Mouse (Mus musculus) intestine, embryonic 16.5 days (tissue): ENCODE measurements around the gene Sbk3. TPM values are rescaled to one million over a fixed set of nuclear protein-coding genes. Genes with fewer than 3 reads are reported as not detected.

ENCODE experiments used
- ATAC-seq: fragments of 200-750 bp; cut with Nextera tagmentation; 2 replicates; pipeline ENCODE4 v1.8.0; 2017; ENCODE audit warnings: moderate TSS enrichment, moderate library complexity
- H3K27ac ChIP-seq: fragments of 300-500 bp; sonication (generic); 2 replicates; pipeline ENCODE4 v1.5.1; 2014; ENCODE audit warnings: mild to moderate bottlenecking, low read length
- H3K27me3 ChIP-seq: fragments of 300-500 bp; sonication (generic); replicated peaks from 2 replicates; pipeline ENCODE4 v1.6.1; 2014; ENCODE audit warnings: low read length, control low read depth, mixed read lengths; ENCODE audit not compliant: control insufficient read depth, insufficient read depth
- H3K36me3 ChIP-seq: fragments of 300-500 bp; sonication (generic); 2 replicates; pipeline ENCODE4 v1.6.1; 2014; ENCODE audit warnings: low read length, control low read depth; ENCODE audit not compliant: control insufficient read depth, insufficient read depth
- H3K4me1 ChIP-seq: fragments of 300-500 bp; sonication (generic); 2 replicates; pipeline ENCODE4 v1.6.1; 2014; ENCODE audit warnings: low read length, control low read depth, mixed read lengths; ENCODE audit not compliant: control insufficient read depth, insufficient read depth
- H3K4me2 ChIP-seq: fragments of 300-500 bp; sonication (generic); 2 replicates; pipeline ENCODE4 v1.6.1; 2014; ENCODE audit warnings: low read depth, low read length, control low read depth
- H3K4me3 ChIP-seq: fragments of 300-500 bp; sonication (generic); 2 replicates; pipeline ENCODE4 v1.5.1; 2014; ENCODE audit warnings: mild to moderate bottlenecking, low read length
- H3K9ac ChIP-seq: fragments of 300-500 bp; sonication (generic); 2 replicates; pipeline ENCODE4 v1.6.1; 2014; ENCODE audit warnings: low read depth, low read length
- H3K9me3 ChIP-seq: fragments of 300-500 bp; sonication (generic); 2 replicates; pipeline ENCODE4 v1.6.1; 2016; ENCODE audit warnings: low read length, control low read depth; ENCODE audit not compliant: control insufficient read depth
- WGBS: fragments of 180-500 bp; shearing (Covaris S2); extraction: QIAGEN DNeasy Blood & Tissue Kit; methylation state at CpG from one replicate; pipeline ENCODE4 v1.1.7; 2014; 5-methylcytosine and 5-hydroxymethylcytosine counted together
- polyA plus RNA-seq: library from polyadenylated mRNA; unstranded; fragments of >200 nt; fragmentation: Nextera tagmentation; extraction: Ambion mirVana; gene quantifications from 2 replicates; pipeline ENCODE4 v1.2.1, GENCODE M21; 2015

The Sbk3 gene
- polyA plus RNA-seq, 1 experiment from 2014 or later: not detected

DNA sequence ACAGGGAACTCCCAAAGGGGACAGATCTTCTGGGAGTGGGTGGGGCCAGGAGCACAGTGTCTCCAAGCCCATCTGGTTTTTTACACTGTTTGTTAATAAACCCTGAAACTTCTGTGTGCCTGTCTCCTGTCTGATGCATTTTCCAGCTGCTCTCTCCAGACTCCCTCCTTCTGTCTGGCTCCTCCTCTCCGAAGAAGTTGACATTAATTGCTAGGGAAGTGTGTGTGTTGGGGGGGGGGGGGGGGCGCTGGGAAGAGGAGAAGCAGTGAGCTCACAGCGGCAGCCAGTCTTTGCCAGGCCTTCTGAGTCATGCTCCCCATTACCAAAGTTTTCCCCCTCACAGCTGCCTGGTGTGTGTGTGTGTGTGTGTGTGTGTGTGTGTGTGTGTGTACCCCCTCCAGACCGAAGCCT lies 46.1 kb downstream of the Sbk3 start:
- no peaks in the 10 kb centered on the region for H3K9me3 ChIP-seq
- H3K4me3 ChIP-seq: no peak overlapping the region
- 4% methylated on average over 4 of the region's 4 CpGs for WGBS
- peak; percentile 30 for ATAC-seq
- H3K4me2 ChIP-seq: 0 out of 2 replicates have a peak overlapping the region, but pooled peaks have one; percentile 56
- peak overlapping the region; percentile 91 for H3K27ac ChIP-seq
- H3K27me3 ChIP-seq: no peaks in the 10 kb centered on the region; the same call in 1 of the 2 replicates
- H3K36me3 ChIP-seq: peaks cover 11% of the 10 kb centered on the region
- H3K9ac ChIP-seq: no peak overlapping the region
- H3K4me1 ChIP-seq: peaks cover 42% of the 10 kb centered on the region

DNA sequence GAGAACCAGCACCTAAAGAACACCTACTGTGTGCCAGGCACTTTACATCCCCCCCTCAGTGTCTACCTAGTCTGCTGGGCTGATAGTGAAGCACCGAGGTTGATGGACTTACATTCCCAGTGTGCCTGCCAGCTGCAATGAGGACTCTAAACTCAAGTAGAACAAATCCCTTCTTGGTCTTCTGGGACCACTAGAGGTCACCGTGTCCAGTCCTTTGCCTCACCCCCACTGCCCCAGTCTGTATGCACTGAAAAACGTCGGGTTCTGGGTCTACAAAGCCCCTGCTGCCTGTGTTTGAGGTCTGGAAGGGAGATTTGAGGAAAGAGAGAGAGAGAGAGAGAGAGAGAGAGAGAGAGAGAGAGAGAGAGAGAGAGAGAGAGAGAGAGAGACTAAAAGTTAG lies 46.5 kb downstream of the Sbk3 start:
- Histone ChIP-seq H3K27ac (peak overlapping the region; percentile 91), H3K9me3 (no peaks in the 10 kb centered on the region), H3K9ac (peak overlapping the region; percentile 69), H3K4me3 (no peak overlapping the region), H3K4me1 (peaks cover 42% of the 10 kb centered on the region), H3K27me3 (no peaks in the 10 kb centered on the region; the same call in 1 of the 2 replicates), H3K36me3 (peaks cover 15% of the 10 kb centered on the region), H3K4me2 (peak overlapping the region; percentile 56)
- under 1% methylated on average over 4 of the region's 4 CpGs for WGBS
- no peak for ATAC-seq

DNA sequence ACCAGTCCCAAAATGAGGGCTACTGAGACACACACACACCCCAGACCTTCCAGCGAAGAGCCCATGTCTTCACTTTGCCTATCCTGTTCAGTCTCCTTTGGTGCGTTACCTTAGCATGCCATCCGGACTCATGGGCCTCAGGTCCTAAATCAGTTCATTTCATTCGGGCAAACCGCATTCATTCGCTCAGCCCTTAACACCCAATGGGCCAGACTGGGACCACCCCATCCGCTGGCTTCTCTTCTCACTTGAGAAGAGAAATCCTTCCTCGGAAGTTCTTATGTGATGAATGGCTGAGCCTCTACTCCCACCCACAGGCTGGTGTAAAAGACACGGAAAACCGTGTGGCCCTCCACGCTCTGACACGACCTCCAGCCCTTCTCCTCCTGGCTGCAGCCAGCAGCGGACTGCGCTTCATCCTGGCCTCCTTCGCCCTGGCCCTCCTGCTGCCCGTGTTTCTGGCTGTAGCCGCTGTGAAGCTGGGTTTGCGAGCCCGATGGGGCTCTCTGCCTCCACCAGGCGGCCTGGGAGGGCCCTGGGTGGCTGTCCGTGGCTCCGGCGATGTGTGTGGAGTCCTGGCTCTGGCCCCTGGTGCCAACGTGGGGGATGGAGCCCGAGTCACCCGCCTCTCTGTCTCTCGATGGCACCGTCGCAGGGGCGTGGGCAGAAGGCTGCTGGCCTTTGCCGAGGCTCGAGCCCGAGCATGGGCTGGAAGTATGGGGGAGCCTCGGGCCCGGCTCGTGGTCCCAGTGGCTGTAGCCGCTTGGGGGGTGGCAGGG lies 47.2 kb downstream of the Sbk3 start:
- H3K9me3 ChIP-seq: no peaks in the 10 kb centered on the region
- peaks cover 42% of the 10 kb centered on the region for H3K4me1 ChIP-seq
- H3K36me3 ChIP-seq: peaks cover 21% of the 10 kb centered on the region
- WGBS: 7% methylated on average over 37 of the region's 37 CpGs
- ATAC-seq: peak; percentile 19; the same call in 1 of the 2 replicates
- peak overlapping the region; percentile 69 for H3K9ac ChIP-seq
- H3K27me3 ChIP-seq: no peaks in the 10 kb centered on the region; the same call in 1 of the 2 replicates
- peak overlapping the region; percentile 56 for H3K4me2 ChIP-seq
- peak overlapping the region; percentile 91 for H3K27ac ChIP-seq
- H3K4me3 ChIP-seq: peak overlapping the region; percentile 24

DNA sequence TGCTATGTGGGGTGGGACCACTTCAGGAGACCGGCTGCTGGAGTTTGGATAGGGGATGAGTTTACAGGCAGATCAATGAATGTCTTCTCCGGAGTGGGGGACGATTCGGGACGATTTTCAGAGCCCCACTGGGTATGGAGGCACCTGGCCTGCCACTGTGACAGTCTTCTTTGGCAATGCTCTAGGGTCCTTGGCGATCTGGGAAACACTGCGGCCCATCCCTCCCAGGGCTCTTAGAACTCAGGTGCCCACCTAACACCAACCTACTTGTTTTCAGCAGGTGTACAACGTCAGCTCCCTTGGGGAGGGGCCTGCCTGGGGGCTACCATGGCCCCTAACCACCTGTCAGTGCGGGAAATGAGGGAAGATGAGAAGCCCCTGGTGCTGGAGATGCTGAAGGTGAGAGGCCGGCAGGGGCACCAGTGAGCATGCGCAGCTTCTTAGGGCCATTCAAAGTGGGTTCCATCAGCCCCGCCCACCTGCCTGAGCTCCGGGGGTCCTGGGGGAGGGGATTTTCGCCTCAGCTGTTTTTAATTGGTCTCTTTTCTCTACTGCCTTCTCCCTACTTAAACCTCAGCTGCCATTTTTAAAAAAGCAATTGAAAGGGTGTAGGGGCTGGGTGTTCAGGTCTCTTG lies 47.9 kb downstream of the Sbk3 start:
- 3% methylated on average over 14 of the region's 14 CpGs for WGBS
- Histone ChIP-seq H3K27ac (peak overlapping the region; percentile 91; the same call in 1 of the 2 replicates), H3K4me2 (peak overlapping the region; percentile 56), H3K4me1 (peaks cover 42% of the 10 kb centered on the region), H3K27me3 (no peaks in the 10 kb centered on the region; the same call in 1 of the 2 replicates), H3K36me3 (peaks cover 21% of the 10 kb centered on the region), H3K9ac (peak overlapping the region; percentile 69), H3K4me3 (peak overlapping the region; percentile 21), H3K9me3 (no peaks in the 10 kb centered on the region)
- no peak for ATAC-seq

DNA sequence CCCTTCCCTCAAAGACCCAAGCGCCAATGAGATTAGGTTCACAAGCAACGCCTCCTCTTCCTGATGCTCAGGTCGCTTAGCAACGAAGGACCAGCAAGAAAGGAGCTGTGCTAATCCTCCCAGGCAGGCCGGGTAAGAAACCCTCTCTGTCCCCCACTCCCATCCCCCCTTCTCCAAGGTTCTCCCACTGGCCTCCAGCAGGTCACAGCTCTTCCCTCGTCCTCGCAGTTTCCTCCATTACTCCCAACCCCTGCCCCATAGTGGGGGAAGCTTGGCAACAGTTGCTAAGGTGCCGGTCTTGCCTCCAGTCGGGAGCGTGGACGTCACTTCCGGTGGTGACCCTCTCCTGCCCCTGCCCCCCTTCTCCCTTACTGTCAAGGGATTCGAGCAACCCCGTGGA lies 48.5 kb downstream of the Sbk3 start:
- Histone ChIP-seq H3K4me3 (peak overlapping the region; percentile 21), H3K9ac (peak overlapping the region; percentile 69; the same call in 1 of the 2 replicates), H3K27me3 (no peaks in the 10 kb centered on the region; the same call in 1 of the 2 replicates), H3K9me3 (no peaks in the 10 kb centered on the region), H3K27ac (peak overlapping the region; percentile 43; the same call in 1 of the 2 replicates), H3K4me2 (peak overlapping the region; percentile 56), H3K4me1 (peaks cover 42% of the 10 kb centered on the region), H3K36me3 (peaks cover 21% of the 10 kb centered on the region)
- ATAC-seq: peak; percentile 14
- 1% methylated on average over 14 of the region's 14 CpGs for WGBS

DNA sequence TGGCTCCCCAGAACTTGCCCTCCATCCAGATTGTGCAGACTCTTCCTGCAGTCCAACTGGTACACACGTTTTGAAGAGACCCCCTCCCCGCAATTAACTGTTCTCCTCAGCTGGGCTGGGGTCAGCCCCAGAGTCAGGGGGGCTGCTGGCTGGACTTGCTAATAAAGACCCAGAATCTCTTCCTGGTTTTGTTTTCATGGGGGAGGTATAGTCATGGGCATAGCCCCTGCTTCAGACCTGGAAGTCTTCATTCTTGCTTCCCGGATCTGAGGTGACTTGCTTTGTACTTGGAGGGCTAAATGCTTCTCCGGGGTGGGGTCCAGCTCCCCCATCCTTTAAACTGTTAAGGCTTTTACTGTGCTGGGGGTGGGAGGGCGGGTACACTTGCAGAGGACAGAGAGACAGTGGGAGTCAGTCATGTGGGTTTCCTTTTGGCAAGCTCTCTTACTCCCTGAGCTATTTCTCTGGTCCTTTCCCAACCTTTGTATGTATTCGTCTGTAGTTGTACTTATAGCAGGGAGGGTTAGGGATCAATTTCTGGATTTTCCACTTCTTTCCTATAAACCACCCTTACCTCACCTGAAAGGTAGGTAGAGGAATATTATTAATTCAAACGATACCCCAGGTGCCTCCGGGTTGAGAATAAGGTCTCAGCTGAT lies 49.0 kb downstream of the Sbk3 start, which contains the start of gene Nat14:
Gene Nat14 (plus strand): TSS at position 205 of the 659 bp plus-strand sequence.
- Histone ChIP-seq H3K27ac (peak within 1 kb of the TSS; percentile 66), H3K36me3 (peaks cover 21% of the 10 kb centered on the region), H3K4me1 (peaks cover 41% of the 10 kb centered on the region), H3K4me2 (peak within 1 kb of the TSS; percentile 56), H3K4me3 (peak within 1 kb of the TSS; percentile 21), H3K27me3 (no peaks in the 10 kb centered on the region; the same call in 1 of the 2 replicates), H3K9me3 (no peaks in the 10 kb centered on the region), H3K9ac (peak within 1 kb of the TSS; percentile 69; the same call in 1 of the 2 replicates)
- 35% methylated on average over 8 of the region's 8 CpGs for WGBS
- ATAC-seq: no peak

DNA sequence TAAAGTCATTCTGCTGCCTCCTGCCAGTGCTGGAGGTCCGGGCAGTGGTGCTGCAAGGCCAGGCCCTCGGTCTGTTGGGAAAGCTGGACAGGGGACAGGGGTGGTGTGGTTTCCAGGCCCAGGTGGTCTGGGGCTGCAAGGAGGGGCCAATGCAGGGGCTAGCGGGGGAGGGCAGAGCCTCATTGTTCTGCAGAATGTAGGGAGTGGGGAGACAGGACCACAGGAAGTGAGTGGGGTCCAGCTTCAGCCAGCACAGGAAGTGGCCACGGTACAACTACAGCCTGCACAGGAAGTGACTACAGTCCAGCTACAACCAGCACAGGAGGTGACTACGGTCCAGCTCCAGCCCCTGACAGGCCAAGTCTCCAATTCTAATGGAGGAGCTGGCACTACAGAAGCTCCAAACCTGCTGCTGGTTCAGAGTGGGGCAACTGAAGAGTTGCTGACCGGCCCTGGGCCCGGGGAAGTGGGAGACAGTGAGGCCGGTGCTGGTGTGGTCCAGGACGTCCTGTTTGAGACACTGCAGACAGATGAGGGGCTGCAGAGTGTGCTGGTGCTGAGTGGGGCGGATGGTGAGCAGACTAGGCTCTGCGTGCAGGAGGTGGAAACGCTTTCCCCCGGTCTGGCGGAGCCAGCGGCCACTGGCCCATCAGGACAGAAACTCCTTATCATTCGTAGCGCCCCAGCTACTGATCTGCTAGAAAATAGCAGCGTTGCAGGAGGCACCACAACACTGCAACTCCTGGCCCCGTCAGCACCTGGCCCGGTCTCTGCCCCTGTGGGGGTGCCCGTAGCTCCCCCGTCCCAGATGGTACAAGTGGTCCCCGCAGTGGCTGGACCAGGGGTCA lies 49.8 kb downstream of the Sbk3 start:
- H3K27ac ChIP-seq: peak overlapping the region; percentile 66
- 0 out of 2 replicates have a peak overlapping the region, but pooled peaks have one; percentile 4 for H3K9ac ChIP-seq
- H3K4me1 ChIP-seq: peaks cover 43% of the 10 kb centered on the region
- no peaks in the 10 kb centered on the region for H3K27me3 ChIP-seq
- WGBS: 63% methylated on average over 23 of the region's 23 CpGs
- no peaks in the 10 kb centered on the region for H3K9me3 ChIP-seq
- H3K4me2 ChIP-seq: no peak overlapping the region
- H3K4me3 ChIP-seq: no peak overlapping the region
- ATAC-seq: no peak
- peaks cover 21% of the 10 kb centered on the region for H3K36me3 ChIP-seq

DNA sequence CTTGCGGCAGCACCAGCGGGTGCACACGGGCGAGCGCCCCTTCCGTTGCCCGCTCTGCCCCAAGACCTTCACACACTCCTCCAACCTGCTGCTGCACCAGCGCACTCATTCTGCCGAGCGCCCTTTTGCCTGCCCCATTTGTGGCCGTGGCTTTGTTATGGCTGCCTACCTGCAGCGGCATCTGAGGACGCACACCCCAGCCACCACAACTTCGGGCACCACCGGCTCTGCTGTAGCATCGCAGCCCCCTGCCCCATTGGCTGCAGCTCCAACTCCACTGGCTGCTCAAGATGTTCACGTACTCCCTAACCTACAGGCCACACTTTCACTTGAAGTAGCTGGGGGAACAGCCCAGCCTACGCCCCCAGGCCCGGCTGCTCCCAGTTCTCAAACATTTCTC lies 50.5 kb downstream of the Sbk3 start:
- Histone ChIP-seq H3K27me3 (no peaks in the 10 kb centered on the region), H3K9me3 (no peaks in the 10 kb centered on the region), H3K27ac (no peak overlapping the region; the same call in 1 of the 2 replicates), H3K9ac (0 out of 2 replicates have a peak overlapping the region, but pooled peaks have one; percentile 4), H3K4me1 (peaks cover 40% of the 10 kb centered on the region), H3K4me2 (no peak overlapping the region), H3K4me3 (no peak overlapping the region), H3K36me3 (peaks cover 21% of the 10 kb centered on the region)
- 92% methylated on average over 19 of the region's 19 CpGs for WGBS
- no peak for ATAC-seq
